Mouse (Mus musculus): ENCODE results near the gene Prkar1b. TPM values are rescaled to one million over a fixed set of nuclear protein-coding genes. Genes with fewer than 3 reads are reported as not detected.

Gene Prkar1b
- polyA plus RNA-seq (2012; rRNA removed): 348 and 372 TPM in 2 replicates

GRCm38 (mm10) chr5:139149681-139150602 is at the start of gene Prkar1b, which contains the start of gene Dnaaf5:
Gene Prkar1b (minus strand): TSS chr5:139150001.
Gene Dnaaf5 (plus strand): TSS chr5:139150223.

GRCm38 (mm10) chr5:138997171-138997788 is 152.5 kb downstream of the Prkar1b start, which contains the start of gene Pdgfa:
Gene Pdgfa (minus strand): TSS chr5:138997370.

Other genes with a start within 250 kb of the Prkar1b start
- 16.1 and 20.8 TPM in 2 replicates for gene Pdgfa, start 152.6 kb downstream of the Prkar1b start, polyA plus RNA-seq (2012; rRNA removed)
- 7.3 and 8.3 TPM in 2 replicates for gene Dnaaf5, start 222 bp upstream of the Prkar1b start, polyA plus RNA-seq (2012; rRNA removed)
- 75.3 and 78.6 TPM in 2 replicates for gene Sun1, start 50.6 kb upstream of the Prkar1b start, polyA plus RNA-seq (2012; rRNA removed)
- 101 and 108 TPM in 2 replicates for gene Get4, start 102.3 kb upstream of the Prkar1b start, polyA plus RNA-seq (2012; rRNA removed)
- 118 and 121 TPM in 2 replicates for gene Adap1, start 175.6 kb upstream of the Prkar1b start, polyA plus RNA-seq (2012; rRNA removed)
- 106 and 111 TPM in 2 replicates for gene Cox19, start 201.4 kb upstream of the Prkar1b start, polyA plus RNA-seq (2012; rRNA removed)
- not detected in 2 replicates for gene Cyp2w1, start 202.6 kb upstream of the Prkar1b start, polyA plus RNA-seq (2012; rRNA removed)
- 1.7 and 2.0 TPM in 2 replicates for gene Gpr146, start 227.7 kb upstream of the Prkar1b start, polyA plus RNA-seq (2012; rRNA removed)

Data from central nervous system, embryonic 18 days (tissue).